Mouse (Mus musculus) T-cell, adult 2 months (primary cell): ENCODE data around the gene Pdzk1ip1.

Experiments used
- DNase-seq: peaks from one replicate; pipeline ENCODE4 v3.0.0; 2022; ENCODE audit warnings: low spot score

Pdzk1ip1 gene

GRCm38 (mm10) chr4:115075204-115075915, 13.1 kb upstream of the Pdzk1ip1 start:
- DNase-seq, result peak; percentile 69

DNA sequence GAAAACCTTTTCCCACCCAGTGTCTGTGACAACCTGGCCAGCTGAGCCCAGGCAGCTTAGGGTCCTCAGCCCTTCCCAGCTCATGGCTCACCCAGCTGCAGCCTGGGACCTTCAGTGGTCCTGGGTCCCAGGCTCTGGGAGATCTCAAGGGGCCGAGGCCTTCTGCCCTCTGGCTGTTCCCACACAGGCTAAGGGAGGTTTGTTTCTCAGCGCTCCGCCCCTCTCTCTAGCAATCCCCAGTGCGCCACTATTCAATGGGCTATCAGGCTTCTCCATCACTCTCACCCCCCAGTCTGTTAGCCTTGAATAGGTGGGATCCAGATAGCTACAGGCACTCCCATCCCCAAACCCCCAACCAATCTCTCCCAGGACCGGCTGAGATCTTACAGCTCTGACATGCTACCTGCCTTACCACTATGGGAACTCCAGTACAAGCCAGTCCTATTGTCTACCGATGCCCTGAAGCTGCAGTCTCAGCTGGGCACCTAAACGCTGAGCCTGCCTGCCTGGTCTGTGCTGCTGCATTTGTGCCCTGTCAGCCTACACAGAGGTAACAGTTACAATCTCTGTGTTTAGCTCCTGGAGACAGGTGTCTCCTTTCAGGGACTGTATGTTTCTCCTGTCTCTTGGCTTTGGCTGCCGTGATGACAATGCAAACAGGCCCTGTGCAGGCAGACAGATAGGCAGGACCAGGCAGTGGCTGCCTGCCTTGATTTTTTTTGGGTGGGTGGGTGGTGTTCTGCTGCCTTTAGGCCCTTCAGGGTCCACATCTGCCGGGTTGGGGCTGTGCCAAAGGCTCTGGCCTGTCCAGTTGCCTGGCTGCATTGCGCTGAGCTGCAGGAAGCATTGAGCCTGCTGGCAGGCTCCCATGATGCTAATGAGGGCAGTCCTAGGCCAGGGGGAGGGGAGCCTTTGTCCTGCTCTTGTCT, 9.4 kb upstream of the Pdzk1ip1 start:
- DNase-seq, result no peak

- DNase-seq, result no peak
Measured at GRCm38 (mm10) chr4:115079821-115080349, 8.6 kb upstream of the Pdzk1ip1 start.

- no peak for DNase-seq
Measured at GRCm38 (mm10) chr4:115083031-115083430, 5.5 kb upstream of the Pdzk1ip1 start.

- DNase-seq, result peak; percentile 54
Measured at GRCm38 (mm10) chr4:115085522-115086095, 2.9 kb upstream of the Pdzk1ip1 start.

GRCm38 (mm10) chr4:115086257-115086656, 2.3 kb upstream of the Pdzk1ip1 start:
- DNase-seq, result no peak

DNA sequence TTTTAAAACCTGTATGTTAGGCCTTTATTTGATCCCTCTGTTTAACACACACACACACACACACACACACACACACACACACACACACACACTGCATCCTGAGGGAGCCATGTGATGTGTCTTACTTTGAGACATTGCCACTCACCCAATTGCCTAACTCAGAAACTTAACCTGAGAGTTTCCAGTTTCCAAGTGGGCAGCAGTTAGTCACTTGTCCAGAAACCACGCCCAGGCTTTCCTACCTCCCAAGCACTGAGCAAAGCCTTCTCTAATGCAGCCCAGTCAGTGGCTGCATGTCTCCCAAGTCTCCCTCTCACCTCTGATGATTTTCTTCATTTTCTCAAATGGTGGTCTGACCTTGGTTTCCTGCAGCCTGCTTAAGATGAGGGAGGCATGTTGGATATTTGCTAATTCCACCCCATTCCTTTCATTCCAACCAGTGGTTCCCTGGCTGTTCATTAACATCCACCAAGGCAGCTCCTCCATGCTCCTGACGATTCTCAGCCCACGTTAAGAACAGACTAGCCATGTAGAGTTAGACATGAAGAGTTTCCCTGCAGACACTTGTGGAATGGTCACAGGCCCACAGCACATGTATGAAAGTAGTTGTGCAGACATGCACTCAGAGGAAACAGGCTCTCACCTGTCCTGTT, 1.6 kb upstream of the Pdzk1ip1 start:
- no peak for DNase-seq

GRCm38 (mm10) chr4:115090592-115090991, 2.1 kb downstream of the Pdzk1ip1 start:
- DNase-seq, result no peak

DNA sequence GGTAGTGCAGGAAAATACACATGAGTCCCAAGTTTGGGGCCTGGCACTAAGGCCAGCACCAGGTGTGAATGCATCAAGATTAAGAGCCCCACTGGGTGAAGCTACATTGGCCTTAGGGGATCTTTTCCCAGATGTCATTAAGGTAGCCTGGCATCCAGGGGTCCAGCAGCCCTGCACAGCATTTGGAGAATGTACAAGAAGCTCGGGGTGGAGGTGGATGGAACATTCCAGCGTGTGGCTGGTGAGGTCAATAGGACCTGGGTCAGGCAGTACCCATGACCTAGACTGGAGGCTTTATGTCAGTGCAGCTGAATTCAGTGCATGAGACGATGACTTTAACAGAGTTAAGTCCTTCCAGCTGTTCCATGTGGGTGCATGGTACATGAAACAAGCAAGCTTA, 3.3 kb downstream of the Pdzk1ip1 start:
- no peak for DNase-seq

DNA sequence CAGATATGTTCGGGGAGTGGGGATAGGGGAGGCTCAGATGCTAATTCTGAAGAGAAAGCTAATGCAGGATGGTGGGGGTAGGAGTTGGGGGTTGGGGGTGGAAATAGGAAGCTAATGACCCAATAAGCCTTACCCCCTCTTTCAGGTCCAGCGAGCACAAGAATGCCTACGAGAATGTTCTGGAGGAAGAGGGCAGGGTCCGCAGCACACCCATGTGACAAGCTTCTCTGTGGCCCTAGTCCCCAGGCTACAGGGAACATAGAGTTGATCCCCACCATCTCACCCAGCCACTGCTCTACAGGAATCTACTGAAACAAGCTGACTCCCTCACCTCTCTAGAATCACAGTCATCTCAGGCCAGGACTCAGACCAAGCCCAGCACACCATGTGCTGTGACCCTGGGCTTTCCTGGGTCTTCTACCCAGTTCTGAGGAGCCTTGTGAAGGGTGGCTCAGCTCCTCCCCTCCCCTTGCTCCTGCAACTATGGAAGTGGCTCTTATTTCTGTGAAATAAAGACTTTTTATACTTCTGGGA, 4.9 kb downstream of the Pdzk1ip1 start:
- DNase-seq, result no peak

DNA sequence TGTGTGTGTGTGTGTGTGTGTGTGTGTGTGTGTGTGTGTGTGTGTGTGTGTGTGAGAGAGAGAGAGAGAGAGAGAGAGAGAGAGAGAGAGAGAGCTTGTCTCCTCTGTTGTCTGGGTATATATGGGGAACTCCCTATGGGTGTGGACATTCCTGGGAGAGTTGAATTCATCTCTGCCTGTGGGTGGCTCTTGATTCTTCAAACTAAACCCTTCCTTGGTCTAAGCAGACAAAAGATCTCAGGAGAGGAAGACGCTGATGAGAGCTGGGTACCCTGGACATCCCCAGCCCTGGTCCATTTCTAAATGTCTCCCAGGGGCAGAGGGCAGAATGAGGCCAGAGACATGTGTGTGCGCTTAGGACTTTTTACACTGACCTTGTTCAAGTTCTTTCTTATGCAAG, 5.5 kb downstream of the Pdzk1ip1 start:
- no peak for DNase-seq

DNA sequence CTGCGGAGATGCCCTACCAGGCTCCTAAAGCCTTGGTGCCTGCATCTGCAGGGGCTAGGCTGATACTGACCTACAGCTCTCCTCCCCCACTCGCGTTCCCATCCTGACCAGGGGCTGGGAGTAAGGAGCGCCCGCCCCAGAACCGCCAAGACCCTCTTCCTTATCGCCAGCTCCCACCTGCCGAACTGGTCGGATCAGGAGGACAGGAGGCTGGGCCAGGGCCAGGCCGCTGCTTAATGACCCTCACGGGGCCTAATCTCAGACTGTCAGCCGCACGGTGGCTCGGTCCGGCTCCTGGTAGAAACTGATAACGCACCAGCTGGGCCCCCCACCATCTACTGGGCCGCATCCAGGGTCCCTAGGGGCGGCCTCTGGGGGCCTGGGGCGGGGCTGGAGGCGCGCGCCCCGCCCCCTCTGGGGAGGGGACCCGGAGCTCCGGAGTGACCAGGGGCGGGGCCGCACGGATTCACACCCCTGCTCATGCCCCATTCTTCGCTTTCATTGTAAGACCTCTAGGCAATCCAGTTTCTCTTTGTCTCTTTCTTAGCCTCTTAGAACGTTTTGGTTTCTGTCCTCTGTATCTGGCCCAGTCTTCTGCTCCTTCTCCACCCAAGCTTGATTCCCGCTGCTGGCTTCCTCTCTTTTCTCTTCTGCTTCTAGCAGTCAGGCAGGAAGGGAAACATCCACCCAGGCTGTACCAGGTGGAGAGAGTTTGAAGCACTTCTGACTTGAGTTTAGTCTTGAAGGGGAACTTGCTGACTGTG, 7.3 kb downstream of the Pdzk1ip1 start:
- no peak for DNase-seq

GRCm38 (mm10) chr4:115096435-115097145, 8.1 kb downstream of the Pdzk1ip1 start:
- no peak for DNase-seq

GRCm38 (mm10) chr4:115097146-115097496, 8.6 kb downstream of the Pdzk1ip1 start:
- no peak for DNase-seq

GRCm38 (mm10) chr4:115101682-115102081, 13.2 kb downstream of the Pdzk1ip1 start:
- DNase-seq, result no peak

DNA sequence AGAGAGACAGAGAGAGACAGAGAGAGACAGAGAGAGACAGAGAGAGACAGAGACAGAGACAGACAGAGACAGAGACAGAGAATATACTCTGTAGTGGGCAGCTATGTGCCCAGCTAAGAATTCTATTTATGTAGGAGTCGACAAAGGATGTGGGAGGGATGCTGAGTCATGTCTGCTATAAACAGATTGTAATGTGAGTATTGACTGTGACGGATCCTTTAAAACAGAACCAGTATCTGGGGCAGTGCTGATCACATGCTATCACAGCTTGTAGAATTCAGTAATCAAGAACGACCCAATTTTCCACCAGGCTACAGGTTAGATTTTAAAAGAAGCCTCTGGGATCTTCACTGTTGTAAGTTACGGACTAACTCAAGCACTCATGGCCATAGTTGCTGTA, 15.0 kb downstream of the Pdzk1ip1 start:
- no peak for DNase-seq

DNA sequence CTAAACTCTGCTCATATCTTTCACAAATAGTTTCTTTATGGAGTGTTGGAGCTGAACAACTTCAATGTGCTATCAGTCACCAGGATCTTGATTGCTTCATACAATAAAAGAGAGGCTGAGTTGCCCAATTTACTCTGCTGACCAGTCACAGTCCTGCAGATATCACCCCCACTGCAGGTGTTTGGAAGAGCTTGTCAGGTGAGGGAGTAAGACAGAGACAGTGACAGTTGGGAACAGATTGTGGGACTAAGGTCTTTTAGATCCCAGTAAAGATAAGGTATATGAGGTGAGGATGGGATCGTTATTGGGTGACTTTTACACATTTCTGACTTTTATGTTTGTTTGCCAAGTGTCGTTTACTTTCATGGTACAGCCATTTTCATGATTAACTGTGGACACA, 22.7 kb downstream of the Pdzk1ip1 start:
- no peak for DNase-seq

- no peak for DNase-seq
Measured at GRCm38 (mm10) chr4:115113266-115113665, 24.8 kb downstream of the Pdzk1ip1 start.

- DNase-seq, result no peak
Measured at GRCm38 (mm10) chr4:115119642-115120041, 31.1 kb downstream of the Pdzk1ip1 start.

GRCm38 (mm10) chr4:115121162-115121561, 32.7 kb downstream of the Pdzk1ip1 start:
- no peak for DNase-seq
